14 mouse cellular contexts compared by ENCODE assay signal in genomic region chr8:94694701-94695100, GRCm38 (mm10). TPM values are rescaled to one million over a fixed set of nuclear protein-coding genes. Genes with fewer than 3 reads are reported as not detected.
A peak's percentile ranks its signal among the peaks of the same experiment; 100 is the strongest.
DNase-seq lines count a peak whose midpoint lies in the region; ATAC-seq lines count a peak whose summit lies in the region.
"Had no signal": no experiment of that assay in that cellular context is flagged by ENCODE, and none has a peak within 500 bp of the region (broad histone marks: within the 10 kb centered on the region; RNA-seq: fewer than 3 reads in every experiment).

No protein-coding gene starts in this region.

- ATAC-seq in kidney, embryonic 14.5 days (ENCODE audit: low FRiP score, low TSS enrichment), result no peak
- no peak for ATAC-seq in neural tube, embryonic 12.5 days (ENCODE audit: low FRiP score, low read depth)
- ATAC-seq in intestine, embryonic 15.5 days, result no peak
- no peak for ATAC-seq in monocyte, adult 5-6 weeks (replicated peaks; ENCODE audit: insufficient number of reproducible peaks, low FRiP score, low TSS enrichment, poor library complexity, severe bottlenecking)

- peak overlapping the region; percentile 80; the same call in 1 of the 2 replicates for H3K4me2 ChIP-seq in kidney, embryonic 14.5 days (replicated peaks; ENCODE audit: low read depth, low read length)
- peak overlapping the region; percentile 75 for H3K4me2 ChIP-seq in neural tube, embryonic 12.5 days (replicated peaks)
- H3K4me2 ChIP-seq in intestine, embryonic 15.5 days (replicated peaks), result peak overlapping the region; percentile 92

- H3K9me3 ChIP-seq in kidney, embryonic 14.5 days (ENCODE audit: control insufficient read depth, low read length), result no peaks in the 10 kb centered on the region
- H3K9me3 ChIP-seq in neural tube, embryonic 12.5 days, result no peaks in the 10 kb centered on the region
- no peaks in the 10 kb centered on the region for H3K9me3 ChIP-seq in intestine, embryonic 15.5 days
- H3K9me3 ChIP-seq: liver, embryonic 15.5 days had no signal

- H3K4me3 ChIP-seq in kidney, embryonic 14.5 days (ENCODE audit: low read length), result peak overlapping the region; percentile 48
- H3K4me3 ChIP-seq in neural tube, embryonic 12.5 days, result no peak overlapping the region
- H3K4me3 ChIP-seq in intestine, embryonic 15.5 days (replicated peaks), result peak overlapping the region; percentile 54

- H3K27me3 ChIP-seq in kidney, embryonic 14.5 days (ENCODE audit: control insufficient read depth, insufficient read depth, low read length), result peaks cover 49% of the 10 kb centered on the region
- peaks cover 57% of the 10 kb centered on the region for H3K27me3 ChIP-seq in neural tube, embryonic 12.5 days (replicated peaks)
- peaks cover 24% of the 10 kb centered on the region for H3K27me3 ChIP-seq in intestine, embryonic 15.5 days (replicated peaks)

- H3K36me3 ChIP-seq in kidney, embryonic 14.5 days (ENCODE audit: control insufficient read depth, insufficient read depth, low read length), result no peaks in the 10 kb centered on the region
- H3K36me3 ChIP-seq in neural tube, embryonic 12.5 days, result no peaks in the 10 kb centered on the region
- no peaks in the 10 kb centered on the region for H3K36me3 ChIP-seq in intestine, embryonic 15.5 days
- H3K36me3 ChIP-seq: liver, embryonic 15.5 days had no signal

- no peak overlapping the region for H3K27ac ChIP-seq in kidney, embryonic 14.5 days (ENCODE audit: low read depth, low read length)
- H3K27ac ChIP-seq in neural tube, embryonic 12.5 days, result no peak overlapping the region
- no peak overlapping the region for H3K27ac ChIP-seq in intestine, embryonic 15.5 days
- H3K27ac ChIP-seq: liver, embryonic 15.5 days had no signal

- 2% methylated on average over 6 of the region's 6 CpGs for WGBS in kidney, embryonic 14.5 days
- WGBS in neural tube, embryonic 12.5 days, result 4% methylated on average over 6 of the region's 6 CpGs
- WGBS in intestine, embryonic 15.5 days, result 14% methylated on average over 6 of the region's 6 CpGs

- no peak overlapping the region for H3K9ac ChIP-seq in kidney, embryonic 14.5 days (ENCODE audit: low read depth, low read length)
- no peak overlapping the region for H3K9ac ChIP-seq in neural tube, embryonic 12.5 days
- no peak overlapping the region for H3K9ac ChIP-seq in intestine, embryonic 15.5 days
- H3K9ac ChIP-seq: liver, embryonic 15.5 days had no signal

- peaks cover 5% of the 10 kb centered on the region; the same call in 1 of the 2 replicates for H3K4me1 ChIP-seq in kidney, embryonic 14.5 days (ENCODE audit: control insufficient read depth, insufficient read depth, low read length)
- H3K4me1 ChIP-seq in neural tube, embryonic 12.5 days, result peaks cover 19% of the 10 kb centered on the region
- peaks cover 15% of the 10 kb centered on the region for H3K4me1 ChIP-seq in intestine, embryonic 15.5 days (replicated peaks)

- no peak for DNase-seq in kidney, postnatal 14 days
- no peak for DNase-seq in neural tube, embryonic 10.5 days (ENCODE audit: extremely low spot score, low spot score)
- no peak for DNase-seq in natural killer cell, adult 2 months (ENCODE audit: low spot score in 2 of 2)
- no peak for DNase-seq in Muller cell, postnatal 12 days (ENCODE audit: inconsistent ontology term)
- DNase-seq: cerebellum, adult 9-11 months; gastrocnemius, postnatal 14 days; kidney, adult 2 months; thymus, postnatal 4 days had no signal

RNA-seq across cellular contexts. Expression of gene Pllp, which starts 1.4 kb away (rescaled TPM):
- 13.5 and 19.3 TPM in 2 replicates for polyA plus RNA-seq in kidney, embryonic 14.5 days (2014; fragmentation: Nextera tagmentation; extraction: Ambion mirVana)
- 0.66 and 0.97 TPM in 2 replicates for polyA plus RNA-seq in neural tube, embryonic 12.5 days (2016; fragmentation: Nextera tagmentation; extraction: Ambion mirVana)
- 42.1 and 47.0 TPM in 2 replicates for polyA plus RNA-seq in intestine, embryonic 15.5 days (2015; fragmentation: Nextera tagmentation; extraction: Ambion mirVana)
- total RNA-seq in monocyte, adult 5-6 weeks (2017), result not detected in 3 replicates
- total RNA-seq: megakaryocyte-erythroid progenitor cell, adult 5-6 weeks had no signal

RNA-seq across cellular contexts. Expression of gene Arl2bp, which starts 28.3 kb away (rescaled TPM):
- polyA plus RNA-seq in kidney, embryonic 14.5 days (2014; fragmentation: Nextera tagmentation; extraction: Ambion mirVana), result 58.7 and 59.7 TPM in 2 replicates
- polyA plus RNA-seq in neural tube, embryonic 12.5 days (2016; fragmentation: Nextera tagmentation; extraction: Ambion mirVana), result 225 and 236 TPM in 2 replicates
- 118 and 123 TPM in 2 replicates for polyA plus RNA-seq in intestine, embryonic 15.5 days (2015; fragmentation: Nextera tagmentation; extraction: Ambion mirVana)
- 40.4 to 122 TPM (median 48.4 TPM) in 3 replicates for total RNA-seq in monocyte, adult 5-6 weeks (2017)

RNA-seq across cellular contexts. Expression of gene Ccl22, which starts 50.7 kb away (rescaled TPM):
- polyA plus RNA-seq in kidney, embryonic 14.5 days (2014; fragmentation: Nextera tagmentation; extraction: Ambion mirVana), result not detected in 2 replicates
- polyA plus RNA-seq in neural tube, embryonic 12.5 days (2016; fragmentation: Nextera tagmentation; extraction: Ambion mirVana), result not detected in 2 replicates
- not detected in 2 replicates for polyA plus RNA-seq in intestine, embryonic 15.5 days (2015; fragmentation: Nextera tagmentation; extraction: Ambion mirVana)
- 0.11 to 0.87 TPM (median 0.57 TPM) in 3 replicates for total RNA-seq in monocyte, adult 5-6 weeks (2017)
- total RNA-seq: gastrocnemius, postnatal 14 days; megakaryocyte-erythroid progenitor cell, adult 5-6 weeks had no signal
